Mouse (Mus musculus): ENCODE results near the gene Pdilt. TPM values are rescaled to one million over a fixed set of nuclear protein-coding genes. Genes with fewer than 3 reads are reported as not detected.
A peak's percentile ranks its signal among the peaks of the same experiment; 100 is the strongest.

Gene Pdilt
- polyA plus RNA-seq, 1 experiment from 2014 or later: 0.45 TPM

- no peak overlapping the region for H3K4me3 ChIP-seq (ENCODE audit: low read depth, low read length)
- 55% methylated on average over 5 of the region's 5 CpGs for WGBS
- H3K9ac ChIP-seq (ENCODE audit: low read length): no peak overlapping the region
- H3K27me3 ChIP-seq (ENCODE audit: control insufficient read depth, insufficient read depth, low read length): no peaks in the 10 kb centered on the region
- no peak overlapping the region for H3K4me2 ChIP-seq (ENCODE audit: low read depth)
- H3K4me1 ChIP-seq (ENCODE audit: control insufficient read depth, insufficient read depth, low read length): no peaks in the 10 kb centered on the region
- ATAC-seq (ENCODE audit: insufficient read depth, low FRiP score, low TSS enrichment): no peak
- H3K36me3 ChIP-seq (ENCODE audit: control insufficient read depth, insufficient read depth, low read length): no peaks in the 10 kb centered on the region
- H3K9me3 ChIP-seq (ENCODE audit: control insufficient read depth, low read length): no peaks in the 10 kb centered on the region
- no peak overlapping the region for H3K27ac ChIP-seq (ENCODE audit: low read depth, low read length)
- DNase-seq (ENCODE audit: low spot score): peak; percentile 68
Observed at GRCm38 (mm10) chr7:119519654-119520053, 3.6 kb downstream of the Pdilt start.

- Histone ChIP-seq H3K9me3 (ENCODE audit: control insufficient read depth, low read length) (no peaks in the 10 kb centered on the region), H3K9ac (ENCODE audit: low read length) (no peak within 1 kb of the TSS), H3K4me3 (ENCODE audit: low read depth, low read length) (no peak within 1 kb of the TSS), H3K27me3 (ENCODE audit: control insufficient read depth, insufficient read depth, low read length) (no peaks in the 10 kb centered on the region), H3K36me3 (ENCODE audit: control insufficient read depth, insufficient read depth, low read length) (no peaks in the 10 kb centered on the region), H3K27ac (ENCODE audit: low read depth, low read length) (no peak within 1 kb of the TSS), H3K4me2 (ENCODE audit: low read depth) (no peak within 1 kb of the TSS), H3K4me1 (ENCODE audit: control insufficient read depth, insufficient read depth, low read length) (no peaks in the 10 kb centered on the region)
- ATAC-seq (ENCODE audit: insufficient read depth, low FRiP score, low TSS enrichment): no peak
- no peak for DNase-seq (ENCODE audit: low spot score)
- 74% methylated on average over 5 of the region's 5 CpGs for WGBS
Observed at GRCm38 (mm10) chr7:119519163-119519562, 4.1 kb downstream of the Pdilt start, which contains the start of gene Acsm5. Gene Acsm5, plus strand, starts transcription at chr7:119519463.

- Histone ChIP-seq H3K27me3 (ENCODE audit: control insufficient read depth, insufficient read depth, low read length) (no peaks in the 10 kb centered on the region), H3K4me3 (ENCODE audit: low read depth, low read length) (no peak overlapping the region), H3K4me2 (ENCODE audit: low read depth) (no peak overlapping the region), H3K4me1 (ENCODE audit: control insufficient read depth, insufficient read depth, low read length) (no peaks in the 10 kb centered on the region), H3K9me3 (ENCODE audit: control insufficient read depth, low read length) (no peaks in the 10 kb centered on the region), H3K36me3 (ENCODE audit: control insufficient read depth, insufficient read depth, low read length) (no peaks in the 10 kb centered on the region), H3K27ac (ENCODE audit: low read depth, low read length) (no peak overlapping the region), H3K9ac (ENCODE audit: low read length) (no peak overlapping the region)
- DNase-seq (ENCODE audit: low spot score) (no peak), ATAC-seq (ENCODE audit: insufficient read depth, low FRiP score, low TSS enrichment) (no peak)
- 91% methylated on average over 7 of the region's 7 CpGs for WGBS
Observed at GRCm38 (mm10) chr7:119516272-119516558, 7.1 kb downstream of the Pdilt start.

GRCm38 (mm10) chr7:119515492-119516271, 7.6 kb downstream of the Pdilt start:
- Histone ChIP-seq H3K27ac (ENCODE audit: low read depth, low read length) (no peak overlapping the region), H3K36me3 (ENCODE audit: control insufficient read depth, insufficient read depth, low read length) (no peaks in the 10 kb centered on the region), H3K9me3 (ENCODE audit: control insufficient read depth, low read length) (no peaks in the 10 kb centered on the region), H3K27me3 (ENCODE audit: control insufficient read depth, insufficient read depth, low read length) (no peaks in the 10 kb centered on the region), H3K4me2 (ENCODE audit: low read depth) (no peak overlapping the region), H3K9ac (ENCODE audit: low read length) (no peak overlapping the region), H3K4me3 (ENCODE audit: low read depth, low read length) (no peak overlapping the region), H3K4me1 (ENCODE audit: control insufficient read depth, insufficient read depth, low read length) (no peaks in the 10 kb centered on the region)
- WGBS: 76% methylated on average over 10 of the region's 10 CpGs
- peak; percentile 19 for DNase-seq (ENCODE audit: low spot score)
- 0 out of 2 replicates have a peak, but pooled peaks have one; percentile 35 for ATAC-seq (ENCODE audit: insufficient read depth, low FRiP score, low TSS enrichment)

- Histone ChIP-seq H3K4me1 (ENCODE audit: control insufficient read depth, insufficient read depth, low read length) (no peaks in the 10 kb centered on the region), H3K36me3 (ENCODE audit: control insufficient read depth, insufficient read depth, low read length) (no peaks in the 10 kb centered on the region), H3K4me2 (ENCODE audit: low read depth) (no peak overlapping the region), H3K9me3 (ENCODE audit: control insufficient read depth, low read length) (no peaks in the 10 kb centered on the region), H3K9ac (ENCODE audit: low read length) (no peak overlapping the region), H3K27ac (ENCODE audit: low read depth, low read length) (no peak overlapping the region), H3K27me3 (ENCODE audit: control insufficient read depth, insufficient read depth, low read length) (no peaks in the 10 kb centered on the region), H3K4me3 (ENCODE audit: low read depth, low read length) (no peak overlapping the region)
- ATAC-seq (ENCODE audit: insufficient read depth, low FRiP score, low TSS enrichment) (no peak), DNase-seq (ENCODE audit: low spot score) (peak; percentile 61)
- WGBS: 33% methylated on average over 7 of the region's 7 CpGs
Observed at GRCm38 (mm10) chr7:119513056-119513455, 10.2 kb downstream of the Pdilt start.

GRCm38 (mm10) chr7:119511143-119511542, 12.1 kb downstream of the Pdilt start:
- no peaks in the 10 kb centered on the region for H3K27me3 ChIP-seq (ENCODE audit: control insufficient read depth, insufficient read depth, low read length)
- no peaks in the 10 kb centered on the region for H3K9me3 ChIP-seq (ENCODE audit: control insufficient read depth, low read length)
- H3K4me2 ChIP-seq (ENCODE audit: low read depth): no peak overlapping the region
- H3K9ac ChIP-seq (ENCODE audit: low read length): no peak overlapping the region
- ATAC-seq (ENCODE audit: insufficient read depth, low FRiP score, low TSS enrichment) (no peak), DNase-seq (ENCODE audit: low spot score) (no peak)
- WGBS: 83% methylated on average over 4 of the region's 4 CpGs
- no peak overlapping the region for H3K27ac ChIP-seq (ENCODE audit: low read depth, low read length)
- no peaks in the 10 kb centered on the region for H3K4me1 ChIP-seq (ENCODE audit: control insufficient read depth, insufficient read depth, low read length)
- no peaks in the 10 kb centered on the region for H3K36me3 ChIP-seq (ENCODE audit: control insufficient read depth, insufficient read depth, low read length)
- no peak overlapping the region for H3K4me3 ChIP-seq (ENCODE audit: low read depth, low read length)

GRCm38 (mm10) chr7:119490041-119490780, 33.1 kb downstream of the Pdilt start:
- Histone ChIP-seq H3K27ac (ENCODE audit: low read depth, low read length) (no peak overlapping the region), H3K9me3 (ENCODE audit: control insufficient read depth, low read length) (no peaks in the 10 kb centered on the region), H3K27me3 (ENCODE audit: control insufficient read depth, insufficient read depth, low read length) (no peaks in the 10 kb centered on the region), H3K4me3 (ENCODE audit: low read depth, low read length) (no peak overlapping the region), H3K36me3 (ENCODE audit: control insufficient read depth, insufficient read depth, low read length) (no peaks in the 10 kb centered on the region), H3K4me1 (ENCODE audit: control insufficient read depth, insufficient read depth, low read length) (no peaks in the 10 kb centered on the region), H3K9ac (ENCODE audit: low read length) (no peak overlapping the region), H3K4me2 (ENCODE audit: low read depth) (no peak overlapping the region)
- DNase-seq (ENCODE audit: low spot score) (no peak), ATAC-seq (ENCODE audit: insufficient read depth, low FRiP score, low TSS enrichment) (no peak)
- 87% methylated on average over 4 of the region's 4 CpGs for WGBS

- H3K4me3 ChIP-seq (ENCODE audit: low read depth, low read length): no peak overlapping the region
- ATAC-seq (ENCODE audit: insufficient read depth, low FRiP score, low TSS enrichment) (no peak), DNase-seq (ENCODE audit: low spot score) (no peak)
- WGBS: 88% methylated on average over 5 of the region's 5 CpGs
- no peak overlapping the region for H3K27ac ChIP-seq (ENCODE audit: low read depth, low read length)
- no peaks in the 10 kb centered on the region for H3K27me3 ChIP-seq (ENCODE audit: control insufficient read depth, insufficient read depth, low read length)
- no peaks in the 10 kb centered on the region for H3K36me3 ChIP-seq (ENCODE audit: control insufficient read depth, insufficient read depth, low read length)
- no peak overlapping the region for H3K9ac ChIP-seq (ENCODE audit: low read length)
- H3K9me3 ChIP-seq (ENCODE audit: control insufficient read depth, low read length): no peaks in the 10 kb centered on the region
- H3K4me1 ChIP-seq (ENCODE audit: control insufficient read depth, insufficient read depth, low read length): no peaks in the 10 kb centered on the region
- no peak overlapping the region for H3K4me2 ChIP-seq (ENCODE audit: low read depth)
Observed at GRCm38 (mm10) chr7:119486683-119487082, 36.6 kb downstream of the Pdilt start.

GRCm38 (mm10) chr7:119484154-119484553, 39.1 kb downstream of the Pdilt start:
- Histone ChIP-seq H3K4me3 (ENCODE audit: low read depth, low read length) (no peak overlapping the region), H3K27ac (ENCODE audit: low read depth, low read length) (no peak overlapping the region)

More at GRCm38 (mm10) chr7:119484154-119484553, 39.1 kb downstream of the Pdilt start:
- DNase-seq (ENCODE audit: low spot score) (no peak), ATAC-seq (ENCODE audit: insufficient read depth, low FRiP score, low TSS enrichment) (no peak)
- no peaks in the 10 kb centered on the region for H3K9me3 ChIP-seq (ENCODE audit: control insufficient read depth, low read length)
- no peaks in the 10 kb centered on the region for H3K36me3 ChIP-seq (ENCODE audit: control insufficient read depth, insufficient read depth, low read length)
- H3K27me3 ChIP-seq (ENCODE audit: control insufficient read depth, insufficient read depth, low read length): no peaks in the 10 kb centered on the region
- 87% methylated on average over 4 of the region's 4 CpGs for WGBS
- no peak overlapping the region for H3K4me2 ChIP-seq (ENCODE audit: low read depth)
- H3K9ac ChIP-seq (ENCODE audit: low read length): no peak overlapping the region
- H3K4me1 ChIP-seq (ENCODE audit: control insufficient read depth, insufficient read depth, low read length): no peaks in the 10 kb centered on the region
